Mouse (Mus musculus) lung, adult 18-20 months (tissue): ENCODE results near the gene Hist1h3i.
A peak's percentile ranks its signal among the peaks of the same experiment; 100 is the strongest.

Source experiments
- DNase-seq, 2 experiments: peaks; one replicate each; pipeline ENCODE4 v3.0.0; 2022; ENCODE audit warnings: mixed read lengths in 2 of 2

Gene Hist1h3i

DNA sequence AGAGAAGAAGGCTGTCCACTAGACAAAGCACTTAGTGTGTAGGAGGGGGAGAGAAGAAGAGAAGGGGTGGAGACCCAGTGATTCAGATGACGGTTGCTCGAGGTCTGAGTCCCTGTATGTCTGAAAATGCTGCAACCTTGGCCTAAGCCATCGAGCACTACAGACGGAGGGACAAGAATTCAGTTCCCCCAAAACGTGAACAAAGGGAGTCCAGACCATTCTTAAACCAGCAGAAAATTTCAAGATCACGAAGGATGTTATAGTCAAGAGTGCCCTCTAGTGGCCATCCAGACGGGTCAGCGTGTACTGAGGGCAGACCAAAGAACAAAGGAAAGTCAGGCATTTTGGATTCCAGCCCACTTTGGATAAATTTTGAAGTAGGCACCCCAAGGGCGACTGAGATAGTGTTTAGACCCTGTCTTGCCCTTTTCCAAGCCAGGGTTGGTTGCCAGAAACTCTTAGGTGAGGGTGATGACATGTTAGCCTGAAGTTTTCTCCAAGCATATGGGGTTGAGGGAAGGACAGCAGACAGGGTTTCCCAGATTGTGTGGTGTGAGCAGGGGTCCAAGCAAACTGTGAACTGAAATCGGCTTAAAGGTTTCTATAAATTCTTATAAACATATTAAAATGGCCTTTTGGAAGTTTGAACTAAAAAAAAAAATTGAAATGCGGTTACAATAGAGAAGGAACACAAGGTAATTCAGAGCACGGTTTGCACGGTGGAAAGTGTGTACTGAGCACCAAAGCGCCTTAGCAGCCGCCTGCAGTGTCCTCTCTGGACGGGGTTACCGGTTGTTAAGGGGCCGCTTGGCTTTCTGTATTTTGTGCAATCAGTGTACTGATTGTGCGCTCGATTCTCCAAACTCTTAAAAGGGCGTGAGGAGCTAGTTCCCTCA lies 48.9 kb downstream of the Hist1h3i start:
- DNase-seq = peak; percentile 62 to 82

DNA sequence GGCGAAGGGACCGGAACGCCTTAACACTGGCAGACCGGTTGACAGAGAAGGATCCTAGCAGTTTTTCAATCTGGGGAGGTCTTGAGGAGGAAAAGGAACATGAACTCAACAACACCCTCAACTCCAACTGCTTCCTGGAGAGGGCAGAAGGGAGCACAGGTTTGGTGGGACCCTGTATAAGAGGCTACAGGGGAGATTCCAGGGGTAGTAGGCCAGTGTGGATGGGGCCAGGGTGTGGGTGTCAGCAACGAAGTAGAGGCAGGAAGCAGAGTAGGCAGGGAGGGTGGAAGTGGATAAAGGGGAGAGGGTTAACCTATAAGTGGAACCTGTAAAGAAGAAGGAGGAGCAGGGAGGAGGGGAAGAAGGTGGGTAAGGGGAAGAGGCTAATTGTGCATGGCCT lies 49.7 kb downstream of the Hist1h3i start:
- no peak for DNase-seq
